Mouse (Mus musculus) activated CD4-positive, CD25-positive, alpha-beta regulatory T cell, adult 9 weeks (primary cell): ENCODE data around the gene Igsf10. TPM values are rescaled to one million over a fixed set of nuclear protein-coding genes. Genes with fewer than 3 reads are reported as not detected.

Experiments
- polyA plus RNA-seq: library from polyadenylated mRNA; unstranded; fragments of 100-300 nt; shearing (Covaris generic); gene quantifications from one replicate; pipeline ENCODE4 v1.2.1, GENCODE M21; 2017

Igsf10 gene
- polyA plus RNA-seq: not detected

GRCm38 (mm10) chr3:59344065-59344905, at the start of gene Igsf10:
TSS of gene Igsf10 (minus strand) at chr3:59344394.

Other genes with a start within 250 kb of the Igsf10 start
- gene Gpr171, start 242.6 kb downstream of the Igsf10 start, polyA plus RNA-seq: 49.5 TPM
- 2.1 TPM for gene P2ry14, start 190.8 kb downstream of the Igsf10 start, polyA plus RNA-seq
- gene Gpr87, start 149.3 kb downstream of the Igsf10 start, polyA plus RNA-seq: not detected
- 0.60 TPM for gene P2ry13, start 133.5 kb downstream of the Igsf10 start, polyA plus RNA-seq
- gene P2ry12, start 81.5 kb downstream of the Igsf10 start, polyA plus RNA-seq: 0.46 TPM